Mouse (Mus musculus): ENCODE results near the gene Ccdc88b.

The Ccdc88b gene

GRCm38 (mm10) chr19:6857003-6857360 lies 1.0 kb downstream of the Ccdc88b start:
- no peak for DNase-seq

- DNase-seq = no peak
These were observed 1.6 kb downstream of the Ccdc88b start for GRCm38 (mm10) chr19:6856281-6857002.

GRCm38 (mm10) chr19:6855225-6856031 lies 2.6 kb downstream of the Ccdc88b start:
- DNase-seq = peak; percentile 54 to 68

GRCm38 (mm10) chr19:6854658-6855057 lies 3.4 kb downstream of the Ccdc88b start:
- DNase-seq = no peak

GRCm38 (mm10) chr19:6853903-6854302 lies 4.1 kb downstream of the Ccdc88b start:
- DNase-seq = no peak

- no peak for DNase-seq
These were observed 5.4 kb downstream of the Ccdc88b start for GRCm38 (mm10) chr19:6852393-6853305.

- DNase-seq = no peak
These were observed 6.5 kb downstream of the Ccdc88b start for GRCm38 (mm10) chr19:6851497-6851896.

GRCm38 (mm10) chr19:6849506-6850068 lies 8.4 kb downstream of the Ccdc88b start:
- DNase-seq = no peak

GRCm38 (mm10) chr19:6847841-6848517 lies 10.0 kb downstream of the Ccdc88b start:
- DNase-seq = peak; percentile 31 to 45

GRCm38 (mm10) chr19:6846050-6846449 lies 12.0 kb downstream of the Ccdc88b start:
- DNase-seq = no peak

GRCm38 (mm10) chr19:6842353-6842752 lies 15.7 kb downstream of the Ccdc88b start:
- no peak for DNase-seq

GRCm38 (mm10) chr19:6841292-6841597 lies 16.8 kb downstream of the Ccdc88b start:
- DNase-seq = no peak

GRCm38 (mm10) chr19:6840475-6841291 lies 17.3 kb downstream of the Ccdc88b start, which contains the start of gene Rps6ka4:
Gene Rps6ka4 (minus strand): TSS chr19:6840636.
- peak; percentile 65 to 70 for DNase-seq

- DNase-seq = peak; percentile 43 to 51
These were observed 18.2 kb downstream of the Ccdc88b start for GRCm38 (mm10) chr19:6839615-6840474.

GRCm38 (mm10) chr19:6832363-6832762 lies 25.6 kb downstream of the Ccdc88b start:
- no peak for DNase-seq

- DNase-seq = no peak
These were observed 26.7 kb downstream of the Ccdc88b start for GRCm38 (mm10) chr19:6831331-6831730.

- DNase-seq = no peak
These were observed 27.3 kb downstream of the Ccdc88b start for GRCm38 (mm10) chr19:6830556-6831316.

GRCm38 (mm10) chr19:6829870-6830555 lies 28.0 kb downstream of the Ccdc88b start:
- no peak for DNase-seq

GRCm38 (mm10) chr19:6829069-6829468 lies 28.9 kb downstream of the Ccdc88b start:
- DNase-seq = no peak
